Mouse (Mus musculus): ENCODE data around the gene Psmd14.
A peak's percentile ranks its signal among the peaks of the same experiment; 100 is the strongest.

The Psmd14 gene

DNA sequence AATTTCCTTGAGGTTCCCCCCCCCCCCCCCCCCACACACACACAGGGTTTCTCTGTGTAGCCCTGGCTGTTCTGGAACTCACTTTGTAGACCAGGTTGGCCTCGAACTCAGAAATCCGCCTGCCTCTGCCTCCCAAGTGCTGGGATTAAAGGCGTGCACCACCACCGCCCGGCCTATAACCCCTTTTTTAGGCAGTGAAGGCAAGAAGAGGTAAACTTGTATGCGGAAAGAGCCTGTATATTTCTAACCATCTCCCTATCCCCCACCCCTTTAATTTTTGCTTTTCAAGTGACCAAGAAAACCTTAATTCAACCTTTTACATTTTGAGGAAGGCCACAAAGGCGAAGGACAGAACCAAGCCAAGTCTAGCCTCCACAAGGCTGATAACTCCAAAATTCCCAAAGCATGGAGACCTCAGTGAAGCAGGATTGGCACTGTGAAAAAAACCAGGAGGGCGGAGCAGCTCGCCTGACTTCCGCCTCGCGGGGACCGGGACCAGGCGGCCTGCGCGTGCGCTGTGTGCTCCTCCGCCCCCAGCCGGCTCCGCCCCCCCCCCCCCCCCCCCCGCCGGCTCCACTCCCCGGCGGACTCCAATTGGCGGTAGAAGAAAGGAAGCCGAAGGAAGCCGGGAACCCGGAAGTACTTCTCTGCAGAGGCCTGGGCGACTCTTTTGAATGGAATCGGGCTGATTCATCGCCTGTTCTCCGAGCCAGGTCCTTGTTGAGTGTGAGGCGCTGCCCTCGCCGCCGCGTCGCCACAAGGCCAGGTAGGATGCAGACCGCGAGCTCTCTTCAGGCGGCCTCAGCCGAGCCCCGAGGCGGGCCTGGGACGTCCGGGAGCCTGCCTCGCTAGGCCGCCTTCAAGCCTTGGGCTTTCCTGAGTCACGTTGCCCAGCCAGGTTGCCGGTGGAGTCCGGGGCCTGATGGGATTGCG, at the start of gene Psmd14:
TSS of gene Psmd14 (plus strand) at position 587 of the 933 bp plus-strand sequence.
- peak; percentile 85 for DNase-seq (ENCODE audit: low spot score)

DNA sequence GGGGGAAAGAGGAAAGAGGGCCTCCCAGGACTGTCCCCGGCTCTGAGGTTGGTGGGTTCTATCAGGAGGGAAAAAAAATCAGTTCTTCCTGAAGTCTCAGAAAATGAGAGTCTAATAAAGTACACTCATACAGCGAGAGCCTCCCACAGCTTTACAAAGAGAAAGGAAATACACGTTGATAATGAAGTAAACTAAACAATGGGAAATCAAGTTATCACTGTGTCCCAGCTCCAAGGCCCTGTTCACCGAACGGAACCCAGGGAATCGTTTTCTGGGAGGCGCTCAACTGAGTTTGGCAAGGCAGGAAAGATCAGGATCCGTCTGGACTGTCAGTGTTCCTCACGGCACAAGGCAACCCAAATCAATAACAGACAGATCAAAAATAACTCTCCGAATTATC, 48.7 kb upstream of the Psmd14 start:
- no peak for DNase-seq (ENCODE audit: low spot score)

DNA sequence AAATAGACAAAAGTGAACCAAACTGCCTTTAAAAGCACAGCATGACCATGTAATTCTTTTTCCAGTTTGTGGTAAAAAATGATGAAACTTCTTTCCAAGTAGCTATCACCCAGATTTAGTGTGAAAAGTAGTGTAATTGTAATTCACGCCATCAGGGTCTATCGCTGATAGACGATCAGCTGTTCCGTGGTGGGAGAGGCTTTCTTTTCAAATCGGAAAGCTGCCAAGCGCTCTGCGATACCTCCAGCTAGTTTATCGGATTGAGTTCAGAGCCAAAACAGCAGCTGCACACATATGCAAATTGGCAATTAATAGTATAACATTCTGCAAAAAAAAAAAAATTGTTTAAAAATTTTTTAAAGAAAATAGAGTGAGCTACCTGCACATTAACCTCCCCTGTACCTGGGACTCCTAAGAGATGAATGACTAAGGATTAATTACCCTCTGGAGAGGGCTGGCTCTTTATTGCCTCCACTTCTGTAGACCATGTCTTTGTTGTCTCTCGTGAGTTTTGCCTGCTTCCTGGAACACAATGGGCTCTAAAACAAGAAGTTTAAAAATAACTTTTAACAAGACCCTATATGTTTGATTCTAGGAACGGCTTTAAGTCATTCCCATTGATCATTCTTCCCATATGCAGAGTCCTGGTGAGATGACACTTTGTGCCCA, 47.8 kb upstream of the Psmd14 start:
- DNase-seq (ENCODE audit: low spot score) = no peak

DNA sequence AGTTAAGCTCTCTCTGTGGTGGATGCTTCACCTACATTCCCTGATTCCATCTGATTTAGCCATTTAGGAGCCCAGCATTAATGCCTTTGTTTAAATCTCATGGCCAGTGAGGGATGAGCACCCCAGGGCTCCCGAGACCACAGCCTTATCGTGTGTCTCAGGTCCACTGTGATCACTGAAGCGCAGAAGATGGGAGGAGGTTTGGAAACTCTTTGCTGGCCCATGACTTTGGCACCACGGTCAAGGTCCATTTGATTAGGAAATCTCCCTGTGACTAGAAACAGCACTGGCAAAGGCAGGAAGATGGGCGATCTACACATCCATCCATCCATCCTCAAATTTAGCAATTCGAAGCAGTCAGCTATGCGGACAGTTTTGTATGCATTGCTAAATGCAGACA, 44.1 kb upstream of the Psmd14 start:
- DNase-seq (ENCODE audit: low spot score) = no peak

DNA sequence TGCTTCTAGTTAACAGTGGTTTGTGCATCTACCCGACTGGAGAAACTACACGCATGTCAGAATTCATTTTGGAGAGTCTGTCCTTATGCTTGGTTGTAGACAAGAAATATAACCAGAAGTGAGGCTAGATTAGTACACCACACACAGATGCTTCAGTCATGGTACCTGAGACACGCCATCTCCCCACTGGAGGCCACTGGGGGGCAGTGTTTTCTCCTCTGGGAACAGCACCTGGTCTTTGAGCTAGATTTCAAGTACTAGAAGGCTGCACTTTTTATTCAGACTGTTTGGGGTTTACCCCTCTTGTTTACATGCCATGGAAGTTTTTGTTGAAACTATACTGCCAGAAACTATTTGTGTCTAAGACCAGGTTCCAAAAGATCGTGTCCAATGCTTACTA, 43.2 kb upstream of the Psmd14 start:
- no peak for DNase-seq (ENCODE audit: low spot score)

DNA sequence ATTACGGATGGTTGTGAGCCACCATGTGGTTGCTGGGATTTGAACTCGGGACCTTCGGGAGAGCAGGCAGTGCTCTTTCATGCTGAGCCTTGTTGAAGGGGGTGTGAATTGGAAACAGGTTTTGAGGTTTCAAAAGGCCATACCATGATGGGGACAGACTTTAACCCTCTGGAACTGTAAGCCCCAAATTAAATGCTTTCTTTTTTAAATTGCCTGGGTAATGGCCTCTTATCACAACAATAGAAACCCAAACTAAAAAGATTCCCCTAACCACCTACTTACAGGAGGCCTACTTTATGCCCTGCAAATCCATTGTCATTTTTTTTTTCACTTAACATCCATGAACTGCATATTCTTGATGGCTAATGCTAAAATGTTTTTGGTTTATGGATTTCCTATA, 36.9 kb upstream of the Psmd14 start:
- no peak for DNase-seq (ENCODE audit: low spot score)

DNA sequence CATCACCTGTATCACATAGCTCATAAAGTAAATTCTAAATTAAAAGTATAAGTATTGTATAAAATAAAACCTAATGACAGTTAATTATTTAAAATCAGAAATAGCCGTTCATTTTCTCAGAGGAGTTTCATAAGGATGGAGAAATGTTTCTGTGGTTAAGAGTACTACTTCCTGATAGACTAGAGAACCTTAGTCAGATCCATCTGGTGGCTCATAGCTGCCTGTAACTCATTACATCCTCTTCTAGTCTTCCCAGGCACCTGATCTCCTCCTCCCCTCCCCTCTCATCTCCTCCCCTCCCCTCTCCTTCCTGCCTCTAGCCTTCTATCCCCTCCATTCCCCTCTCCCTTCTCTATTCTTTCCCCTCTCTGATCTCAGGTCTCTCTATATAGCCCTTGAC, 29.9 kb upstream of the Psmd14 start:
- no peak for DNase-seq (ENCODE audit: low spot score)

DNA sequence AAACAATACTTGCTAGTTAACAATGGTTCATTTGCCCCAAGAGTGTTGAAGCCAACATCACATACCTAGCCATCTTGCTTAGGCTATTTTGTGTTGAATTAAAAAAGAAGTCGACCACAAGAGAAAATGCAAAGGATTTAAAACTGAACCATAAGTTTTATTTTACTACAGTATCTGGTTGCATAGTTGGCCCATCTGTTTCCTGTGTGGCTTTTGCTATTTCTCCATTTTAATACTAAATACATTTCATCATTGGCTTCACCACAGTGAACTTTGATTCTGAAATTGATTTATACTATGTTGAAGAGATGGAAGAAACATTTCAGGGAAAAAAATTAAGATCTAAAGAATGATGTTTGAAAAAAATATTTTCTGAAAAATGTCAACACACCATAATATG, 25.0 kb upstream of the Psmd14 start:
- no peak for DNase-seq (ENCODE audit: low spot score)

DNA sequence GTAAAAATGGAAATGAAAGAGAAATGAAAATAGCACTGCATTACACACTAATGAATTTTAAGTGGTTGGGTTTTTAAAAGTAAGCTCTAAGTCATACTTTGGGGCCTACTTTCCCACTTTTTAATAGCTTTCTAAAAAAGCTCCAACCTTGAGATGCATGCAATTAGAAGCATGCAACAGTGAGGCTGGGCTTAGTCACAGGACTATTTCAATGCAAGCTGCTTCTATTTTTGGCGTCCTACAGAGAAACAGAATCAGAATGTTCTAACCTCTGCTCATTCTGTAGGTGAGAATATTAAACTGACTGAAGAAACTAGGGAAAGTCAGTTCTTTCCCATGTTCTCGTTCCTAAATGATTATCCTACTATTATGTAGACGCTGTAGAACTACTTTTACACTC, 22.4 kb upstream of the Psmd14 start:
- DNase-seq (ENCODE audit: low spot score) = no peak

DNA sequence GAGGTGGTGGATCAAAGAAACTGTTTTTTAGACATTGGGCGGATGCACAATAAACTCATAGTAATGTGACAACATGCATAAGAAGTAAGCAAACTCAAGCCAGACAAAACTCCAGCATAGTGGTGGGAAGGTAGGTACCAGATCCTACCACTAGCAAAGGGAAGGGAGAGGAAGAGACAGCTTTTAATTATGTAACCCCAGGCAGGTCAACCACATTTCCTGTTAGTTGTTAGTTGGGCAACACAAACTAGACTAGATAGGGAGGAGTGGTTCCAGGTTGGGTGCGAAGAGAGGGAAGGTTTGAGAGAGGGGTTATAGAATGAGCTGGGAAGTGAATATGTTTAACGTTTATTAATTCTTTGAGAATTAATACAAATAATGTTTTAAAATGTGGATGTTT, 1.9 kb upstream of the Psmd14 start:
- no peak for DNase-seq (ENCODE audit: low spot score)

DNA sequence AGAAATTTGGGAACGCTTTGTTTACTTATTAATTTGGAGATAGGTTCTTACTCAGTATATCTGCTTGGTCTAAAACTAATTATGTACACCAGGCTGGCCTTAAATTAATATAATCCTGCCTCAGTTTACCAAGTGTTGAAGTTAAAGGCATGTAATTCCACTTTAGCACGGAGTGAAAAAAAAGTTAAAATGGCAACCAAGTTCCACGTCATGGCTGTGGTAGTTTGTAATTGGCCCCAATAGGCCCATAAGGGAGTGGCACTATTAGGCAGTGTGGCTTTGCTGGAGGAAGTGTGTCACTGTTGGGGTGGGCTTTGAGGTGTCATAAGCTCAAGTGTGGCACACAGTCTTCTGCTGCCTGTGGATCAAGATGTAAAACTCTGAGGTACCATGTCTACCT, 1.0 kb downstream of the Psmd14 start:
- DNase-seq (ENCODE audit: low spot score) = no peak

DNA sequence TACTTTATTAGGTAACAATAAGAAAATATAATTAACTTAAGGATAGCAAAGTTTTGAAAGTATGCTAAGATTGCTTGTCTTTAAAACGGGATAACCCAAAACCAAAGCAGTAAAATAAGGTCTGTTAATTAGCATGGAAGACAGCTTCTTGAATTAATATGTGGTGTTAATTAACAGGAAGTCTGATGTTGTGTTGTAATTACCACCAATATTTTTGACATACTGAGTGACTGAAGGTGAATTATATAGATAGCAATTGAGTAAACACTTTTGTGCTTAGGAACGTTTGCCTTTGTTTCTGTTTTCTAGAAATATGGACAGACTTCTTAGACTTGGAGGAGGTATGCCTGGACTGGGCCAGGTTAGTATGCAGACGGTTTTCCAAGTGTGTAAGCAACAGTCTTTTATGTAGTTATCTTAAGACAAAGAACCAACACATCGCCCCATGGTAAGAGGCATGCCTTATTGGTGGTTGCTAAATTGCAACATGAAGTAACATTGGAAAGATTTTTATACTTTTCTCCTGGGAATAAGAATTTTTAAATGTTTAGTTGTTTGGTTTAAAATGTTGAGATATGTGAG, 11.0 kb downstream of the Psmd14 start:
- no peak for DNase-seq (ENCODE audit: low spot score)

DNA sequence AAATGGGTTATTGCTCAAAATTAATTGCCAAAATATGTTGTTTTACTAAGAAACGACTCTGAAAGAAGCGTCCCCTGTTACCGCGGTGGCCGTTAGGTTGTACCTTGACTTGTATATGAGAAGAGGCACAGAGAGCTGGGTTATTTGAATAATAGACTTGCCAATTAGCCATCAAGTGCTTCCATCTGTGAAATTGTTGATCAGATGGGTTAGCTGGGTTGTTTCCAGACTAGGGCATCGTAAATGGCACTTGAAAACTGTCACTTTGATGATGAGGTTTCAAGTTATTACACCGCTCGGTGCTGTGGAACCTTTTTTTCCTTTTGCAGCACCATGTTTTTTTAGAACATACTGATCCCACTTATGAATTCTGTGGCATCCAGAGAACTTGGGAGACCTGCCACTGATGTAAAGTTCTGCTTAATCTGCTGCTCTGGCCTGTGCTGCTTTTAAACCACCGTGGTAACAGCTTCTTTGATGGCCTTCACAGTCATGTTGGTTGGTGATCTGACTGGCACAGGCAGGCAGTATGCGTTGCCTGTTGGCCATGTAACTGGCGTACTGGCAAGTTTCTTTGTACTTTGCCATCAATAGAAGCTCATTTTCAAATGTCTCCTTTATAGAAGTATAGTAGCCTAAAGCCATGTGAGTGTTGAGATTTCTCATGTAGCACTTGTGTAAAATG, 21.4 kb downstream of the Psmd14 start:
- no peak for DNase-seq (ENCODE audit: low spot score)

DNA sequence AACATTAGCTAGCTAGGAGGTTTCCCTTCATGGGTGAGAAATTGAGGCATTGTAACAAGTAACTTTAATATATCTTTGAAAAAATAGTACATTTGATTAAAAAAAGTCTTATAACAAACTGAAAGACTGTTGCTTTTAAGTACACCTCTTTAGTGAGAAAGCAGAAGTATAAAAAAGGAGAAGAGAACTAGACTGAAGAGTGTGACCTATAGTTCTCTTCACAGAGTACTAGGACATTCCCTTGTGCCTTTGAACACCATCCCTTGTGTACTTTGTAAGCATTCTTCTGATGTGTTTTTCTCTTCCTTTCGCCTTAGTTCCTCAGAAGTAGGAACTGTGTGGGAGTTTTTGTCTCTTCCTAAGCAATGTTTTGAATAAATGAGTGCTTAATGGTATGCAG, 22.7 kb downstream of the Psmd14 start:
- DNase-seq (ENCODE audit: low spot score) = no peak

DNA sequence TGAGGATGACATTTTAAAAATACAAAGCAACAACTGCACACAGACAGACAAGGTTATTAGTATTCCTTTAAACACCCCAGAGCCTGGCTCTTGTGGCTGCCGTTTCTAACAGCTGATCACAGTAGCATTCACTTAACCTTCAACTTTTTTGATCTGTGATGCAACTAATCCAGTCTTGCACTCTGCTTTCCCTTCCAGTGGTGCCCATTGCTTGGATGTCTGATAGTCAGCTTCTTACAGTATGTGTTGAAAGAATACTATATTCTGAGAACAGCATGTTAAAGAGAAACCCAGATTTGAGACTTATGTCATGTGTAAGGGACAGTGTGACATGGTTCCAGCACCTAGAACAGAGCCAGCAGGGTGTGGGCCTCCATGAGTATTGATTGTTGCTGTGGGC, 34.6 kb downstream of the Psmd14 start:
- no peak for DNase-seq (ENCODE audit: low spot score)

DNA sequence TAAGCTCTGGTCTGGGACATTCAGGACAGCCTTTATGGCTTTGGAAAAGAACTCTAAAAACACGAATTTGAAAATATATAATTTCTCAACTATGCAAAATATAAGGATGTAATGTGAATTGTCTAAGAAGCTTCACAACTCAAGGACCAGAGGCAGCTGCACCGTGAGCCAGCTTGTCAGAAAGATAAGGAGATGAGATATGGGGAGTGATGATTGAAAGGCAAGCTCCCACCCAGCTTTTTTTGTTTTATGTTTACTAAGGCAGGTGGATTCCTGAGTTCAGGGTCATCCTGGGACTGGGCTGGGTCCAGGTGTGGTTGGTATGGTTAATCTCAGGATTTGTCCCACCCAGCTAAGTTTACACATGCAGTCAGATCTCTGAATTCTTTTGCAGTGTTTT, 35.1 kb downstream of the Psmd14 start:
- DNase-seq (ENCODE audit: low spot score) = no peak

DNA sequence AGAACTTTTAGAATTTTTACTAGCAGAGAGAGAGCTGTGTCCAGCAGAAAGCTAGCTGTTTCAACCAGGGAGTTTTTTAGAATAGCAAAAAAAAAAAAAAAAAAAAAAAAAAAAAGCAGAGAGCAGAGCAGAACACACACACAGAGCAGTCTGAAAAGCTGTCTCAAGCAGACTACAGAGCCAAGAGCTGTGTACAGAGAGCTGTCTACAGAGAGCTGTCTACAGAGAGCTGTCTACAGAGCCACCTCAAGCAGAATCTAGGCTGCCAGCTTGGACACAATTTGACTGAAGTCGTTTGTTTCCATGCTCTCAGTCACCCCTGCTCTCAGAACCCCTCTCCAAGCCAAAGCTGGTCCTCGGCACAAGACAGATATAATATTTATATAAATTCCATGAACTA, 35.9 kb downstream of the Psmd14 start:
- no peak for DNase-seq (ENCODE audit: low spot score)

DNA sequence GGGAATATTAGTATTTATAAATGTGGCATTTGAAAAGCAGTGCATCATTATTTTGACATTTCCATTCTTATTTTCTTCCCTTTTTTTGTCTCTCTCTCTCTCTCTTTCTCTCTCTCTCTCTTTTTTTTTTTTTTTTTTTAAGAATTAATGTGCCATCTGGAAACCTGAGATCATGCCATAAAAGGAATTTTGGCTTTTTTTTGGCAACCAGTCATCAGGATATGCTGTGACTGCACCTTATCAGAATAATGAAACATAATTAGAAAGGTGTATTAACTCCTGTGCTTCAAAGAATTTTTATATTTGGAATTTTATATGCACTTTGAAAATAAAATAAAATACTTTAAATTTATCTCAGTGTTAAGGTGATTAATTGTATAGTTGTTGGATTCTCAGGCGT, 39.2 kb downstream of the Psmd14 start:
- DNase-seq (ENCODE audit: low spot score) = no peak

DNA sequence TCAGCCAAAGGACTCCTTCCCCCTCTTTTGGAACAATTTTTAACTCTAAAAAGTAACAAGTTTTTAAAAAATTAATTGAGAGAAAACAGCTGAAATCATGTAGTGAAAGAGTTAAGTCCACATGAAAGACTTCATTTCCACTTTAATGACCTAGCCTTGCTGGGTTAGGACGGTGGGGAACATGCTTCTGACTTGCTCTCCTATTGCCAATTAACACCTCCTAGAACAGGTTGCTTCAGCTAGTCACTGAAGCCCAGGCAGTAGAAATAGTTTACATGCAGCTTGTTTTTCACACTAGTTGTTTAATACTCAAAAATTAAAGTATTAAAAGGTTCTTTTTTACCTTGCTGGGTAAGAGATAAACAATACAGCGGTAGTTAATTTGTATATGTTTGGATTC, 39.8 kb downstream of the Psmd14 start:
- DNase-seq (ENCODE audit: low spot score) = no peak

DNA sequence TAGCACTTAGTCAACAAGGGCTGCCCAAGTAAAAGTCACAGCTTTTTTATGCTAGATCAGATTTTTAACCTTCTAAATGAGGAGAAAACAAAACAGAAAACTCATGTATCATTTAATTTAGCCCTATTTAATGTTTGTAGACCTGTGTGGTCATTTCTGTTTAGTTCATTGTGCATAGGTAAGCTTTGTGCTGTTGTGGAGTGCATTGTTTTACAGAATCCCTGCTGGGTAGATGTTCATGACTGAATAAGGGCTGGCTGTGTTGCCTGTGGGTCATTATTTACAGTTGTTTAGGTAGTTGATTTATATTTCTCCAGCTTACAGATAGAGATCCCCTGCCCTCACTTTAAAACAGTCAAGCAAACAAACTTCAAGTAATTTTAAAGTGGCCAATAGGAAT, 40.9 kb downstream of the Psmd14 start:
- no peak for DNase-seq (ENCODE audit: low spot score)

DNA sequence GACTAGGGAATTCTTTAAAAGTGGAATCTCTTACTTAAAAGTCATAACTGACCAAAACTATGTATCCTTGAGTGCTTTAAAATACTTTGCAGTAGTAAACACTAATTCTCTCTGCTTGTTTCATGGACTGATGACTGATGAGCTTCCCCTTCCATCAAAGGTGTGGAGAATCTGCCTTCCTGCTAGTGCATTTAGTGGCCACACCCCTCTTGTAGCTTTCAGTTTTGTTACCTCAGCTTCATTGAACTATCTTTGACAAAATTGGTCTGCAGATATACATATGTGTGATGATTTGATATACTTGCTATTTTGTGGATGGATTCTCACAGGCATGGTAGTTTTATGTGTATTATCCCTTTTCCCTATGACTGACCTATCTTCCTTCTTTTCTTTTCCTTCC, 43.5 kb downstream of the Psmd14 start:
- no peak for DNase-seq (ENCODE audit: low spot score)

DNA sequence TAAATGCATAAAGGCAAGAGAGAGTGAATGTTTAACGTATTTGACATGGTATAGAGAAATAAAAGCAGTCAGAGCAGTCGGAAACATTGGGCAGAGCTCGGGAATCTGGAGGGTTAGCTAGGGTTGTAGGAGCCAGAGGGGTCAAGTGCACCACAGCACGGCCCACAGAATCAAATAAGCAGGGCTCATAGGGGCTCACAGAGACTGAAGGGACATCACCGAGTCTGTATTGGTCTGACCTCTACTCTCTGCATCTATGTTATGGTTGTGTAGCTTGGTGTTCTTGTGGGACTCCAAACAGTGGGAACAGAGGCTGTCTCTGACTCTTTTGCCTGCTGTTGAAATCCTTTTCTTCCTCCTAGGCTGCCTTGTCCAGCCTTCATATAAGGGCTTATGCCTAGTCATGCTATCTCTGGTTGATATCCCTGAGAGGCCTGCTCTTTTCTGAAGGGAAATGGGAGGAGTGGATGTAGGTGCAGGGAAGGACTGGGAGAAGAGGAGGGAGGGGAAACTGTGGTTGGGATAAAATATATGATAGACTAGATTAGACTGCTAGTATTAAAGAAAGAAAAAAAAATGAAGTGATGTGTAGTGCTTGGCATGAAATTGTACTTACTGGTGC, 47.9 kb downstream of the Psmd14 start:
- DNase-seq (ENCODE audit: low spot score) = no peak
